ENCODE assay signal across 9 mouse cellular contexts in the genomic region with DNA sequence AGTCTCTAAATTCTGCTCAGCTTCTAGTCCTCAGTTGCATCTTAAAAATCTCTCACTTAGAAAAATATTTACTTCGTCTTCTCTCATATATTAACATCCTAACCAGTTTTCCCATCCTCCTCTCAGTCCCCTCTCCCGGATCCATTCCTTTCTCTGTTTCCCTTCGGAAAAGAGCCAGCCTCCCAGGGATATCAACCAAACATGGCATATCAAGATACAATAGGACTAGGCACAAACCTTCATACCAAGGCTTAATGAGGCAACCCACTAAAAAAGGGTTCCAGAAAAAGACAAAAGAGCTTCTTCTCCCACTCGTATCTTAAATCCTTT. TPM values are rescaled to one million over a fixed set of nuclear protein-coding genes. Genes with fewer than 3 reads are reported as not detected.
DNase-seq lines count a peak whose midpoint lies in the region; ATAC-seq and TF ChIP-seq lines count a peak whose summit lies in the region.
"Had no signal": no experiment of that assay in that cellular context is flagged by ENCODE, and none has a peak within 500 bp of the region (broad histone marks: within the 10 kb centered on the region; RNA-seq: fewer than 3 reads in every experiment).

No protein-coding gene starts in this region.

- 15% methylated on average over 4 of the region's 4 CpGs for WGBS in liver, embryonic 12.5 days (ENCODE audit: insufficient replicate concordance)

- peak overlapping the region; percentile 66 for H3K9ac ChIP-seq in liver, embryonic 12.5 days

- no peak for TF ChIP-seq POLR2A in testis, adult 2 months (IDR thresholded peaks at IDR 0.05; ENCODE audit: control insufficient read depth, low read depth, low read length)

- ATAC-seq in erythroblast, adult 5-6 weeks (replicated peaks; ENCODE audit: low FRiP score, poor library complexity, severe bottlenecking): no peak
- no peak for ATAC-seq in liver, embryonic 12.5 days
- no peak for ATAC-seq in frontal cortex, adult (ENCODE audit: low TSS enrichment)

- no peaks in the 10 kb centered on the region for H3K36me3 ChIP-seq in erythroblast, embryonic 14.5 days (ENCODE audit: control insufficient read depth)
- H3K36me3 ChIP-seq in testis, adult 2 months (ENCODE audit: control insufficient read depth, insufficient read depth, low read length): no peaks in the 10 kb centered on the region
- H3K36me3 ChIP-seq in liver, embryonic 12.5 days: no peaks in the 10 kb centered on the region

- DNase-seq in testis, postnatal 10 days (ENCODE audit: low spot score): no peak
- DNase-seq in gastrocnemius, adult 8-10 months (ENCODE audit: low spot score in 2 of 2): no peak
- DNase-seq in urinary bladder, postnatal 4 days (ENCODE audit: low spot score in 2 of 2): no peak

- H3K27me3 ChIP-seq in erythroblast, embryonic 14.5 days (ENCODE audit: control insufficient read depth): no peaks in the 10 kb centered on the region
- no peaks in the 10 kb centered on the region for H3K27me3 ChIP-seq in testis, adult 2 months (ENCODE audit: control insufficient read depth, insufficient read depth, low read length)
- H3K27me3 ChIP-seq in liver, embryonic 12.5 days (replicated peaks): no peaks in the 10 kb centered on the region

- TF ChIP-seq CTCF in testis, adult 2 months (IDR thresholded peaks at IDR 0.05; ENCODE audit: control insufficient read depth, insufficient read depth, insufficient replicate concordance, low read depth, low read length): no peak

- peaks cover 3% of the 10 kb centered on the region; the same call in 1 of the 2 replicates for H3K9me3 ChIP-seq in erythroblast, embryonic 14.5 days (ENCODE audit: control insufficient read depth, low read length)
- no peaks in the 10 kb centered on the region for H3K9me3 ChIP-seq in liver, embryonic 12.5 days (replicated peaks)

- peaks cover 13% of the 10 kb centered on the region for H3K4me1 ChIP-seq in erythroblast, embryonic 14.5 days (ENCODE audit: control insufficient read depth)
- no peaks in the 10 kb centered on the region for H3K4me1 ChIP-seq in testis, adult 2 months (ENCODE audit: control insufficient read depth, insufficient read depth, low read length)
- H3K4me1 ChIP-seq in liver, embryonic 12.5 days: no peaks in the 10 kb centered on the region; the same call in 1 of the 2 replicates

- peak overlapping the region; percentile 72; the same call in 1 of the 2 replicates for H3K27ac ChIP-seq in testis, adult 2 months (ENCODE audit: control insufficient read depth, insufficient read depth, low read depth, low read length)
- H3K27ac ChIP-seq in liver, embryonic 12.5 days: peak overlapping the region; percentile 62

- peak overlapping the region; percentile 76 for H3K4me2 ChIP-seq in liver, embryonic 12.5 days

- H3K4me3 ChIP-seq in erythroblast, embryonic 14.5 days (replicated peaks): peak overlapping the region; percentile 85
- peak overlapping the region; percentile 92 for H3K4me3 ChIP-seq in testis, adult 2 months (ENCODE audit: control insufficient read depth, low read depth, low read length)
- peak overlapping the region; percentile 71 for H3K4me3 ChIP-seq in liver, embryonic 12.5 days

RNA-seq across cellular contexts. Expression of a gene that starts 0.2 kb away (rescaled TPM):
- polyA plus RNA-seq in erythroblast, embryonic 14.5 days (2012): 0.02 TPM in 1 of 2 replicates, not detected in the other
- 3.3 TPM in 1 of 2 replicates, not detected in the other for total RNA-seq in erythroblast, adult 5-6 weeks (2015; ENCODE audit: low replicate concordance)
- total RNA-seq in erythroblast, adult 5-6 weeks (2017; ENCODE audit: low replicate concordance): 0.77 TPM in 1 of 2 replicates, not detected in the other
- 2.4 and 5.1 TPM in 2 replicates for polyA plus RNA-seq in testis, adult 2 months (2012; rRNA removed)
- 5.5 and 5.6 TPM in 2 replicates for polyA plus RNA-seq in liver, embryonic 12.5 days (2016; fragmentation: Nextera tagmentation; extraction: Ambion mirVana)
- 1 to 10 TPM; 1.1 to 2.1 (median 1.9) TPM for total RNA-seq in gastrocnemius, adult 8-10 months (2022)

RNA-seq across cellular contexts. Expression of a gene that starts 28.7 kb away (rescaled TPM):
- polyA plus RNA-seq in erythroblast, embryonic 14.5 days (2012): not detected in 2 replicates
- 5.2 and 5.6 TPM in 2 replicates for total RNA-seq in erythroblast, adult 5-6 weeks (2015; ENCODE audit: low replicate concordance)
- 3.3 and 3.5 TPM in 2 replicates for total RNA-seq in erythroblast, adult 5-6 weeks (2017; ENCODE audit: low replicate concordance)
- 2.3 and 4.1 TPM in 2 replicates for polyA plus RNA-seq in testis, adult 2 months (2012; rRNA removed)
- 5.5 and 7.2 TPM in 2 replicates for polyA plus RNA-seq in liver, embryonic 12.5 days (2016; fragmentation: Nextera tagmentation; extraction: Ambion mirVana)
- 1 to 10 TPM; 3.6 to 5.5 (median 3.9) TPM for total RNA-seq in gastrocnemius, adult 8-10 months (2022)

RNA-seq across cellular contexts. Expression of a gene that starts 51.3 kb away (rescaled TPM):
- polyA plus RNA-seq in erythroblast, embryonic 14.5 days (2012): not detected in 2 replicates
- not detected in 2 replicates for total RNA-seq in erythroblast, adult 5-6 weeks (2015; ENCODE audit: low replicate concordance)
- not detected in 2 replicates for total RNA-seq in erythroblast, adult 5-6 weeks (2017; ENCODE audit: low replicate concordance)
- not detected in 2 replicates for polyA plus RNA-seq in testis, adult 2 months (2012; rRNA removed)
- polyA plus RNA-seq in liver, embryonic 12.5 days (2016; fragmentation: Nextera tagmentation; extraction: Ambion mirVana): not detected in 2 replicates
- total RNA-seq in gastrocnemius, adult 8-10 months (2022): under 1 TPM in 1 of 4 experiments, not detected in 3; 0.24 TPM
- total RNA-seq: left cerebral cortex, postnatal 25 days had no signal
